Mouse (Mus musculus) G1E (cell line): ENCODE data around the gene Icosl.

Experiments
- CTCF ChIP-seq: IDR thresholded peaks from 2 replicates; pipeline ENCODE4 v1.5.1; 2012; ENCODE audit warnings: low read depth, low read length, inconsistent platforms, mixed read lengths
- POLR2AphosphoS5 ChIP-seq: IDR thresholded peaks from 2 replicates; pipeline ENCODE4 v1.6.1; 2012; ENCODE audit warnings: low read depth, low read length, inconsistent platforms; ENCODE audit not compliant: insufficient replicate concordance

DNA sequence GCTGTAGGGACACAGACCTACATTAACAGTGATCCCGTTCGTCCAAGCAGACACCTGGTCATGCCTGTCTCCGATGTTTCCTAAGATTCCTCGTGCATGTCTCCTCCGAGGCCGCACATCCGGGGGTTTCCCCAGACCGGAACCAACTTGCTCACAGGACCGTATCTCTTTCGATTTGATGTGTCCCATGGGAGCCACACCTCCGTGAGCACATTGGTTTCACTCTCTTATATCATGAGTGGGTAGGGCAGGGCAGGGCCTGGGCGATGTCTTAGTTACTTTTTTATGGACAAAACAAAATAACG is 23.6 kb downstream of the Icosl start:
- no peak for TF ChIP-seq CTCF
- no peak for TF ChIP-seq POLR2AphosphoS5
